Comparison of ENCODE assay signal across 7 mouse cellular contexts in the genomic region with DNA sequence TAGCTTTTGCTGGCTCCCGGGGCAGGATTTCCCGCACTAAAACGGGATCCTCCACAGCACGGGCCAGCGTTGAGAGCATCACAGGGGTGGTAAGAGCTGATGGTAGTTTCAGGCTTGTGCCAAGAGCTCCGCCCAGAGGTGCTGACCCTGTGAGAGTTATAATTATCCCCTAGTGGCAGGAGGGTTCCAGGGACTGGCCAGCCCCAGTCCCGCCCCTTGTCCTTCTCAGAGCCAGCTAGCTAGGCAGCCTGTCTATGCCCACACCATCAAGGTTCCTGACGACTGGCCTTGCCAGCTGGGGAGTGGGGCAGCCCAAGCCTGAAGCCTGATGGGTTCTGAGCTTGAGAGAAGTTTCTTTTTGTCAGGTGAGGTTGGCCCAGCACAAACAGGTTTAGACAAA. TPM values are rescaled to one million over a fixed set of nuclear protein-coding genes. Genes with fewer than 3 reads are reported as not detected.
DNase-seq lines count a peak whose midpoint lies in the region; ATAC-seq and TF ChIP-seq lines count a peak whose summit lies in the region.

No protein-coding gene starts in this region.

- no peak overlapping the region for H3K27ac ChIP-seq in thymus, adult 2 months (ENCODE audit: control insufficient read depth, insufficient read depth, low read length)
- H3K27ac ChIP-seq in kidney, embryonic 15.5 days = no peak overlapping the region
- H3K27ac ChIP-seq in hindbrain, embryonic 16.5 days (ENCODE audit: low read depth, low read length) = no peak overlapping the region

- H3K4me2 ChIP-seq in kidney, embryonic 15.5 days = peak overlapping the region; percentile 17
- H3K4me2 ChIP-seq in hindbrain, embryonic 16.5 days (ENCODE audit: low read length) = no peak overlapping the region

- DNase-seq in thymus, adult 2 months = peak; percentile 9
- DNase-seq in thymus, postnatal 14 days = no peak
- DNase-seq in gastrocnemius, postnatal 14 days = peak; percentile 58
- DNase-seq in retina, postnatal 1 day = peak; percentile 60
- no peak for DNase-seq in urinary bladder, adult 2 months (ENCODE audit: low spot score)

- H3K27me3 ChIP-seq in thymus, adult 2 months (ENCODE audit: control insufficient read depth, insufficient read depth, low read length) = no peaks in the 10 kb centered on the region
- peaks cover 13% of the 10 kb centered on the region for H3K27me3 ChIP-seq in kidney, embryonic 15.5 days
- peaks cover 3% of the 10 kb centered on the region for H3K27me3 ChIP-seq in hindbrain, embryonic 16.5 days (replicated peaks; ENCODE audit: control insufficient read depth, insufficient read depth, low read length)

- 29% methylated on average over 8 of the region's 8 CpGs for WGBS in thymus, adult 2 months
- 12% methylated on average over 8 of the region's 8 CpGs for WGBS in kidney, embryonic 15.5 days
- 24% methylated on average over 8 of the region's 8 CpGs for WGBS in hindbrain, embryonic 16.5 days

- no peaks in the 10 kb centered on the region for H3K9me3 ChIP-seq in kidney, embryonic 15.5 days (replicated peaks)
- no peaks in the 10 kb centered on the region for H3K9me3 ChIP-seq in hindbrain, embryonic 16.5 days (ENCODE audit: control insufficient read depth, low read length)

- no peak overlapping the region for H3K4me3 ChIP-seq in thymus, adult 2 months (ENCODE audit: control insufficient read depth, insufficient read depth, low read length)
- no peak overlapping the region for H3K4me3 ChIP-seq in kidney, embryonic 15.5 days (replicated peaks)
- H3K4me3 ChIP-seq in hindbrain, embryonic 16.5 days (ENCODE audit: low read length) = no peak overlapping the region

- TF ChIP-seq POLR2A in thymus, adult 2 months (IDR thresholded peaks at IDR 0.05; ENCODE audit: control insufficient read depth, extremely low read depth, insufficient read depth, low read length, poor library complexity) = no peak

- 0 out of 2 replicates have a peak, but pooled peaks have one; percentile 26 for ATAC-seq in kidney, embryonic 15.5 days (replicated peaks; ENCODE audit: low FRiP score)
- no peak for ATAC-seq in hindbrain, embryonic 16.5 days

- intact Hi-C loops in gastrocnemius, postnatal 14 days (cut with DNase I; ENCODE audit: low total_unique reads) = no loop called here

- peaks cover 37% of the 10 kb centered on the region for H3K4me1 ChIP-seq in thymus, adult 2 months (replicated peaks; ENCODE audit: control insufficient read depth, insufficient read depth, low read length)
- peaks cover 44% of the 10 kb centered on the region for H3K4me1 ChIP-seq in kidney, embryonic 15.5 days
- peaks cover 24% of the 10 kb centered on the region for H3K4me1 ChIP-seq in hindbrain, embryonic 16.5 days (ENCODE audit: control insufficient read depth, insufficient read depth, low read depth, low read length)

- no peak for TF ChIP-seq CTCF in thymus, adult 2 months (IDR thresholded peaks at IDR 0.05; ENCODE audit: borderline replicate concordance, control insufficient read depth, extremely low read depth, insufficient read depth, low read length, poor library complexity)

- H3K36me3 ChIP-seq in thymus, adult 2 months (ENCODE audit: control insufficient read depth, insufficient read depth, low read length) = peaks cover 12% of the 10 kb centered on the region
- H3K36me3 ChIP-seq in kidney, embryonic 15.5 days = peaks cover 29% of the 10 kb centered on the region
- peaks cover 12% of the 10 kb centered on the region; the same call in 1 of the 2 replicates for H3K36me3 ChIP-seq in hindbrain, embryonic 16.5 days (ENCODE audit: control insufficient read depth, insufficient read depth, low read length)

- no peak overlapping the region for H3K9ac ChIP-seq in kidney, embryonic 15.5 days
- H3K9ac ChIP-seq in hindbrain, embryonic 16.5 days (ENCODE audit: low read depth, low read length) = no peak overlapping the region

RNA-seq across cellular contexts. Expression of a gene that starts 1.7 kb away (rescaled TPM):
- polyA plus RNA-seq in thymus, adult 2 months (2012; rRNA removed) = 1,267 and 1,290 TPM in 2 replicates
- 100 to 1,000 TPM; 132 to 175 TPM for total RNA-seq in gastrocnemius, postnatal 14 days (2021)
- polyA plus RNA-seq in kidney, embryonic 15.5 days (2015; fragmentation: Nextera tagmentation; extraction: Ambion mirVana) = 32.1 and 37.3 TPM in 2 replicates
- polyA plus RNA-seq in urinary bladder, adult 2 months (2012; rRNA removed) = 72.9 and 109 TPM in 2 replicates
- 10.0 and 15.4 TPM in 2 replicates for polyA plus RNA-seq in hindbrain, embryonic 16.5 days (2015; fragmentation: Nextera tagmentation; extraction: Ambion mirVana)

RNA-seq across cellular contexts. Expression of a gene that starts 18.7 kb away (rescaled TPM):
- polyA plus RNA-seq in thymus, adult 2 months (2012; rRNA removed) = 111 and 122 TPM in 2 replicates
- 10 to 100 TPM; 20.0 to 23.6 TPM for total RNA-seq in gastrocnemius, postnatal 14 days (2021)
- 138 and 145 TPM in 2 replicates for polyA plus RNA-seq in kidney, embryonic 15.5 days (2015; fragmentation: Nextera tagmentation; extraction: Ambion mirVana)
- 51.7 and 64.4 TPM in 2 replicates for polyA plus RNA-seq in urinary bladder, adult 2 months (2012; rRNA removed)
- polyA plus RNA-seq in hindbrain, embryonic 16.5 days (2015; fragmentation: Nextera tagmentation; extraction: Ambion mirVana) = 106 and 116 TPM in 2 replicates

RNA-seq across cellular contexts. Expression of a gene that starts 41.1 kb away (rescaled TPM):
- 101 and 126 TPM in 2 replicates for polyA plus RNA-seq in thymus, adult 2 months (2012; rRNA removed)
- under 1 TPM in 1 of 2 experiments, not detected in 1; 0.11 TPM for total RNA-seq in gastrocnemius, postnatal 14 days (2021)
- 0.08 and 0.09 TPM in 2 replicates for polyA plus RNA-seq in kidney, embryonic 15.5 days (2015; fragmentation: Nextera tagmentation; extraction: Ambion mirVana)
- 0.31 and 0.61 TPM in 2 replicates for polyA plus RNA-seq in urinary bladder, adult 2 months (2012; rRNA removed)
- 1.2 and 1.8 TPM in 2 replicates for polyA plus RNA-seq in hindbrain, embryonic 16.5 days (2015; fragmentation: Nextera tagmentation; extraction: Ambion mirVana)

Comparison
In these comparisons a context has a peak if more than half of its experiments do, and no peak if none do; other contexts are left out.
1. DNase-seq: peak in thymus, adult 2 months (single experiment), gastrocnemius, postnatal 14 days (single experiment) and retina, postnatal 1 day (single experiment); none in thymus, postnatal 14 days (single experiment) and urinary bladder, adult 2 months (single experiment).
2. RNA of a gene that starts 1.7 kb away (polyA plus RNA-seq): 1,267 to 1,290 TPM in thymus, adult 2 months; 72.9 to 109 TPM in urinary bladder, adult 2 months, 32.1 to 37.3 TPM in kidney, embryonic 15.5 days and 10.0 to 15.4 TPM in hindbrain, embryonic 16.5 days; every median in the first group is over 10 times any median in the second.
3. RNA of a gene that starts 41.1 kb away (polyA plus RNA-seq): 101 to 126 TPM in thymus, adult 2 months; 1.2 to 1.8 TPM in hindbrain, embryonic 16.5 days, 0.31 to 0.61 TPM in urinary bladder, adult 2 months and 0.08 to 0.09 TPM in kidney, embryonic 15.5 days; every median in the first group is over 10 times any median in the second.